Mouse (Mus musculus) brain, embryonic 18.5 days (tissue): ENCODE data around the gene Gm15093.
"Not testable (repeated sequence)": the region's sequence is repeated elsewhere in the genome, so short reads cannot be mapped to it uniquely, and the experiment has no call there.

Experiments
- DNase-seq: peaks from one replicate; pipeline ENCODE4 v3.0.0-alpha.2; 2012; ENCODE audit warnings: low read depth, low spot score

Gene Gm15093

DNA sequence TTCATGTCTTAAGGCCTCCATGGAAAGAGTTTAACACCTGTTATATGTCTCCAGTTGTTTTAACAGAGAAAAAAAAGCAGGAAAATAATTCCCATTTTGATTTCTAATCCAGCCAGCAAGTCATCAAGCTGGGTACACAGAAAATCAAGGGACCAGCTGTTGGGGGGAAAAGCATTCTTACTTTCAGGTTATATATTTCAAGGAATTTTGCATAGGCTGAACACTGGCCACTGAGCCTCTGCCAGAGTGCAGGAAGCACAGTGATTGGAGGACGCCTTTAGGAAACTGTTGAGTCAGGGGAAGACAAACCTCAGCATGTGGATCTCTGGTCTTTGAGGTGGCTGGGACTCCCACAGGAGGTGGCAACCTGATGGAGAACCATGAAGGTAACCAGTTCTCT lies at the start of gene Gm15093:
TSS of gene Gm15093 (plus strand) at position 301 of the 400 bp plus-strand sequence.
- not testable (repeated sequence) for DNase-seq
